Mouse (Mus musculus) layer of hippocampus, postnatal 25 days (tissue): ENCODE results near the gene Trpm2. TPM values are rescaled to one million over a fixed set of nuclear protein-coding genes. Genes with fewer than 3 reads are reported as not detected.
"Not testable (repeated sequence)": the region's sequence is repeated elsewhere in the genome, so short reads cannot be mapped to it uniquely, and the experiment has no call there.

Source experiments
- DNase-seq, 2 experiments: peaks; one replicate each; pipeline ENCODE4 v3.0.0; 2022; ENCODE audit warnings: mixed read lengths in 2 of 2, low spot score in 1 of 2; ENCODE audit errors: extremely low spot score in 1 of 2
- total RNA-seq, 2 experiments: library from RNA; stranded (reverse); gene quantifications; 2 replicates each; pipeline ENCODE4 v1.2.3; 2021

Gene Trpm2
- 10 to 100 TPM; 33.2 to 40.4 TPM for total RNA-seq

GRCm38 (mm10) chr10:77970481-77970880, at the start of gene Trpm2:
TSS of gene Trpm2 (minus strand) at chr10:77970563.
- DNase-seq: no peak

- not testable (repeated sequence) for DNase-seq
Observed at GRCm38 (mm10) chr10:78019984-78020383, 49.6 kb upstream of the Trpm2 start.

GRCm38 (mm10) chr10:78019291-78019690, 48.9 kb upstream of the Trpm2 start:
- DNase-seq: no peak

GRCm38 (mm10) chr10:78018797-78019203, 48.4 kb upstream of the Trpm2 start:
- peak; percentile 79 to 90 for DNase-seq

- DNase-seq: no peak
Observed at GRCm38 (mm10) chr10:78016366-78016765, 46.0 kb upstream of the Trpm2 start.

GRCm38 (mm10) chr10:78015489-78015888, 45.1 kb upstream of the Trpm2 start:
- no peak for DNase-seq

- no peak for DNase-seq
Observed at GRCm38 (mm10) chr10:78012661-78013495, 42.5 kb upstream of the Trpm2 start.

GRCm38 (mm10) chr10:78011116-78011515, 40.8 kb upstream of the Trpm2 start:
- not testable (repeated sequence) for DNase-seq

GRCm38 (mm10) chr10:78010335-78010734, 40.0 kb upstream of the Trpm2 start:
- DNase-seq: no peak

GRCm38 (mm10) chr10:78009945-78010293, 39.6 kb upstream of the Trpm2 start, which contains the start of gene Pfkl:
TSS of gene Pfkl (minus strand) at chr10:78010083.
- no peak for DNase-seq

- DNase-seq: peak; percentile 83 to 87
Observed at GRCm38 (mm10) chr10:78009184-78009944, 39.0 kb upstream of the Trpm2 start.

- DNase-seq: no peak
Observed at GRCm38 (mm10) chr10:78008169-78008568, 37.8 kb upstream of the Trpm2 start.

- DNase-seq: no peak
Observed at GRCm38 (mm10) chr10:78007203-78007602, 36.8 kb upstream of the Trpm2 start.

- no peak for DNase-seq
Observed at GRCm38 (mm10) chr10:78005791-78006438, 35.6 kb upstream of the Trpm2 start.

- no peak for DNase-seq
Observed at GRCm38 (mm10) chr10:78004479-78005100, 34.2 kb upstream of the Trpm2 start.

- DNase-seq: no peak
Observed at GRCm38 (mm10) chr10:78002316-78002715, 32.0 kb upstream of the Trpm2 start.

GRCm38 (mm10) chr10:78001796-78002195, 31.4 kb upstream of the Trpm2 start:
- DNase-seq: peak; percentile 65 to 69

- DNase-seq: no peak
Observed at GRCm38 (mm10) chr10:78000200-78000599, 29.8 kb upstream of the Trpm2 start.

- DNase-seq: no peak
Observed at GRCm38 (mm10) chr10:77995639-77996038, 25.3 kb upstream of the Trpm2 start.

- DNase-seq: no peak
Observed at GRCm38 (mm10) chr10:77985775-77986174, 15.4 kb upstream of the Trpm2 start.
